ENCODE assay signal across 10 mouse cellular contexts in the genomic region with DNA sequence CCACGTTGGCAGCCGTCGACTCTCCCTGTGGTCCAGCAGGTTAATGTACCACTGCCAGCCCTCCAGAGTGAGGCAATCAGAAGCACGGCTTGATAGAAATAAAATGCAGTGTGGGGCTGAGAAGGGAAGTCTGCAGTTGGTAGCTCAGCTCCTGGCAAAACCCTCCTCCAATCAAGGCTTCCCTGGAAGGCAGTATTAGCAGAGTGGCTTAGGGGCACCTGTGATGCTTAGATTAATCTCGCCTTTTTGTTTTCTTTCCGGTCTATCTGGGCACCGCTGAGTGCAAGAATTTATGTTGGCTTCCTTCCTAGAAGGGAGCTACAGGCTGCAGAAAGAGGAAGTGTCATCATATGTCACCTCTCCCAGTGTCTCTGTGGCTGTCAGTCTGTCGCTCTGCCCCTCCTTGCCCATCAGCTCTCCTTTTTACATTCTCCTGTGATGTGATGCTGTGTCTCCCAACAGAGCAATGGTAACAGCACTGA.
DNase-seq lines count a peak whose midpoint lies in the region; ATAC-seq and TF ChIP-seq lines count a peak whose summit lies in the region.
"Had no signal": no experiment of that assay in that cellular context is flagged by ENCODE, and none has a peak within 500 bp of the region (broad histone marks: within the 10 kb centered on the region; RNA-seq: fewer than 3 reads in every experiment).

No protein-coding gene starts in this region.

- ATAC-seq in heart, embryonic 15.5 days (replicated peaks; ENCODE audit: insufficient number of reproducible peaks, insufficient read depth, low FRiP score, low read depth) = no peak
- ATAC-seq in lung, embryonic 16.5 days (ENCODE audit: low read depth) = peak; percentile 36; the same call in 1 of the 2 replicates

- no peak overlapping the region for H3K27ac ChIP-seq in heart, embryonic 15.5 days
- no peak overlapping the region for H3K27ac ChIP-seq in lung, embryonic 16.5 days (ENCODE audit: low read length)
- H3K27ac ChIP-seq in embryonic facial prominence, embryonic 10.5 days (replicated peaks) = peak overlapping the region; percentile 7; the same call in 1 of the 2 replicates
- H3K27ac ChIP-seq: stomach, embryonic 15.5 days had no signal

- 0 out of 2 replicates have a peak overlapping the region, but pooled peaks have one; percentile 11 for H3K4me2 ChIP-seq in heart, embryonic 15.5 days
- no peak overlapping the region for H3K4me2 ChIP-seq in lung, embryonic 16.5 days (ENCODE audit: low read depth, low read length)
- peak overlapping the region; percentile 39 for H3K4me2 ChIP-seq in myocyte (ENCODE audit: low read depth)
- H3K4me2 ChIP-seq: stomach, embryonic 15.5 days had no signal

- peaks cover 10% of the 10 kb centered on the region for H3K4me1 ChIP-seq in heart, embryonic 15.5 days (replicated peaks)
- H3K4me1 ChIP-seq in lung, embryonic 16.5 days (replicated peaks; ENCODE audit: control insufficient read depth, insufficient read depth, low read length) = peaks cover 6% of the 10 kb centered on the region; the same call in 1 of the 2 replicates
- peaks cover 19% of the 10 kb centered on the region for H3K4me1 ChIP-seq in embryonic facial prominence, embryonic 10.5 days

- H3K9ac ChIP-seq in heart, embryonic 15.5 days = no peak overlapping the region
- no peak overlapping the region for H3K9ac ChIP-seq in lung, embryonic 16.5 days (ENCODE audit: low read length)
- H3K9ac ChIP-seq: stomach, embryonic 15.5 days had no signal

- H3K79me2 ChIP-seq in myocyte (ENCODE audit: control insufficient read depth, insufficient read depth) = no peaks in the 10 kb centered on the region

- DNase-seq in heart, postnatal 36 days = no peak
- no peak for DNase-seq in lung, postnatal 36 days
- DNase-seq in embryonic facial prominence, embryonic 10.5 days (ENCODE audit: low spot score) = peak; percentile 28
- DNase-seq in thymus, postnatal 36 days = no peak
- no peak for DNase-seq in ovary, postnatal 14 days (ENCODE audit: low spot score)
- DNase-seq: gastrocnemius, postnatal 10 days had no signal

- no peaks in the 10 kb centered on the region for H3K9me3 ChIP-seq in heart, embryonic 15.5 days (replicated peaks)
- H3K9me3 ChIP-seq in lung, embryonic 16.5 days (ENCODE audit: control insufficient read depth, low read length) = no peaks in the 10 kb centered on the region
- no peaks in the 10 kb centered on the region for H3K9me3 ChIP-seq in embryonic facial prominence, embryonic 10.5 days
- H3K9me3 ChIP-seq: stomach, embryonic 15.5 days had no signal

- 10% methylated on average over 8 of the region's 8 CpGs for WGBS in heart, embryonic 15.5 days
- 13% methylated on average over 8 of the region's 8 CpGs for WGBS in lung, embryonic 16.5 days
- WGBS in embryonic facial prominence, embryonic 10.5 days = 30% methylated on average over 8 of the region's 8 CpGs

- intact Hi-C loops in heart, postnatal 36 days (cut with DNase I) = no loop called here

- no peak overlapping the region for H3K4me3 ChIP-seq in heart, embryonic 15.5 days
- H3K4me3 ChIP-seq in lung, embryonic 16.5 days (ENCODE audit: low read length) = no peak overlapping the region
- H3K4me3 ChIP-seq in embryonic facial prominence, embryonic 10.5 days = no peak overlapping the region
- H3K4me3 ChIP-seq in myocyte = no peak overlapping the region
- H3K4me3 ChIP-seq: stomach, embryonic 15.5 days had no signal

- no peak for TF ChIP-seq POLR2A in myocyte (IDR thresholded peaks at IDR 0.05; ENCODE audit: insufficient read length, low read depth)

- no peak overlapping the region for H3ac ChIP-seq in myocyte (ENCODE audit: control insufficient read depth, insufficient read length)

- no peaks in the 10 kb centered on the region for H3K36me3 ChIP-seq in heart, embryonic 15.5 days
- H3K36me3 ChIP-seq in lung, embryonic 16.5 days (ENCODE audit: control insufficient read depth, insufficient read depth, low read length) = no peaks in the 10 kb centered on the region
- no peaks in the 10 kb centered on the region for H3K36me3 ChIP-seq in embryonic facial prominence, embryonic 10.5 days (replicated peaks)
- H3K36me3 ChIP-seq in myocyte (ENCODE audit: control insufficient read depth, insufficient read depth) = no peaks in the 10 kb centered on the region
- H3K36me3 ChIP-seq: stomach, embryonic 15.5 days had no signal

- H3K27me3 ChIP-seq in heart, embryonic 15.5 days = no peaks in the 10 kb centered on the region
- H3K27me3 ChIP-seq in lung, embryonic 16.5 days (ENCODE audit: control insufficient read depth, insufficient read depth, low read depth, low read length) = no peaks in the 10 kb centered on the region
- no peaks in the 10 kb centered on the region for H3K27me3 ChIP-seq in embryonic facial prominence, embryonic 10.5 days (replicated peaks; ENCODE audit: low read depth, poor library complexity, severe bottlenecking)
- H3K27me3 ChIP-seq in myocyte (ENCODE audit: control insufficient read depth, insufficient read depth, insufficient read length) = no peaks in the 10 kb centered on the region
- H3K27me3 ChIP-seq: stomach, embryonic 15.5 days had no signal

TF ChIP-seq in myocyte, 11 proteins besides CTCF, POLR2A, EP300 and RAD21:
- TF ChIP-seq TCF12 (IDR thresholded peaks at IDR 0.05; ENCODE audit: insufficient read depth, poor library complexity, severe bottlenecking) = no peak
- no peak for TF ChIP-seq MAX (IDR thresholded peaks at IDR 0.05; ENCODE audit: low read depth)
- no peak for TF ChIP-seq POLR2AphosphoS2 (IDR thresholded peaks at IDR 0.05; ENCODE audit: insufficient read length, low read depth)
- no peak for TF ChIP-seq REST (IDR thresholded peaks at IDR 0.05; ENCODE audit: insufficient read depth, insufficient read length)
- no peak for TF ChIP-seq MYOG (IDR thresholded peaks at IDR 0.05; ENCODE audit: control insufficient read depth in 1 of 3, insufficient read depth in 1 of 3, insufficient read length in 2 of 3, low read depth in 2 of 3)
- no peak for TF ChIP-seq SRF (IDR thresholded peaks at IDR 0.05; ENCODE audit: control insufficient read depth, insufficient read length, low read depth)
- TF ChIP-seq CEBPB (IDR thresholded peaks at IDR 0.05; ENCODE audit: insufficient read depth, poor library complexity, severe bottlenecking) = no peak
- TF ChIP-seq TCF3 (IDR thresholded peaks at IDR 0.05; ENCODE audit: insufficient read length, low read depth) = no peak
- TF ChIP-seq MYOD1 (IDR thresholded peaks at IDR 0.05; ENCODE audit: control insufficient read depth in 1 of 3, insufficient read length in 2 of 3, low read depth in 2 of 3) = no peak
- TF ChIP-seq USF1 (IDR thresholded peaks at IDR 0.05; ENCODE audit: low read depth) = no peak
- no peak for TF ChIP-seq E2F4 (IDR thresholded peaks at IDR 0.05; ENCODE audit: insufficient read depth)
